Mouse (Mus musculus): Measurements from ENCODE around the gene Sptb.

DNA sequence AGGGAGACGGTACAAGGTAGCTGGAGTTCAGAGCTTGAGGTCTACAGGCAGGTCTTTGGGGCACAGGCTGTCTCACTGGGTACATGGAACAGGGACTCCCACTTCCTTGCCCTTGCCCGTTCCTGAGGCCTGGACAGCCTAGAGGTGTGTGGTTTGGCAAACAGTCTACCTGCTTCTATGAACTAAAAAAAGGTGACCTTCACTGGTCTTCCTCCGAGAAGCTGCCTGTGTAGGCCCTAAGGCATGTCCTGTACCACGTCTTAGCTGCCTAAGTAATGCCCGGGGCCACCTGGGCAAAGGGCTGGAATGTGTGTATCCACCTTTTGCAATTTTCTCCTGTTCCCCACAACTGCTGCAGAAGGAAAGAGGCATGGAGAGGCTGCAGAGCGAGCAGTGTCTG is 137.0 kb downstream of the Sptb start:
- TF ChIP-seq POLR2A (IDR thresholded peaks at IDR 0.05; ENCODE audit: low read depth, low read length): no peak
- TF ChIP-seq CTCF (IDR thresholded peaks at IDR 0.05; ENCODE audit: extremely low read depth, insufficient read depth, insufficient read length, insufficient replicate concordance): no peak

All from spleen, adult 2 months (tissue).